Mouse (Mus musculus): ENCODE results near the gene Sh3bp2.
"Not testable (repeated sequence)": the region's sequence is repeated elsewhere in the genome, so short reads cannot be mapped to it uniquely, and the experiment has no call there.

The Sh3bp2 gene

GRCm38 (mm10) chr5:34572568-34572967 is 46.9 kb downstream of the Sh3bp2 start:
- DNase-seq (ENCODE audit: low spot score): not testable (repeated sequence)

DNA sequence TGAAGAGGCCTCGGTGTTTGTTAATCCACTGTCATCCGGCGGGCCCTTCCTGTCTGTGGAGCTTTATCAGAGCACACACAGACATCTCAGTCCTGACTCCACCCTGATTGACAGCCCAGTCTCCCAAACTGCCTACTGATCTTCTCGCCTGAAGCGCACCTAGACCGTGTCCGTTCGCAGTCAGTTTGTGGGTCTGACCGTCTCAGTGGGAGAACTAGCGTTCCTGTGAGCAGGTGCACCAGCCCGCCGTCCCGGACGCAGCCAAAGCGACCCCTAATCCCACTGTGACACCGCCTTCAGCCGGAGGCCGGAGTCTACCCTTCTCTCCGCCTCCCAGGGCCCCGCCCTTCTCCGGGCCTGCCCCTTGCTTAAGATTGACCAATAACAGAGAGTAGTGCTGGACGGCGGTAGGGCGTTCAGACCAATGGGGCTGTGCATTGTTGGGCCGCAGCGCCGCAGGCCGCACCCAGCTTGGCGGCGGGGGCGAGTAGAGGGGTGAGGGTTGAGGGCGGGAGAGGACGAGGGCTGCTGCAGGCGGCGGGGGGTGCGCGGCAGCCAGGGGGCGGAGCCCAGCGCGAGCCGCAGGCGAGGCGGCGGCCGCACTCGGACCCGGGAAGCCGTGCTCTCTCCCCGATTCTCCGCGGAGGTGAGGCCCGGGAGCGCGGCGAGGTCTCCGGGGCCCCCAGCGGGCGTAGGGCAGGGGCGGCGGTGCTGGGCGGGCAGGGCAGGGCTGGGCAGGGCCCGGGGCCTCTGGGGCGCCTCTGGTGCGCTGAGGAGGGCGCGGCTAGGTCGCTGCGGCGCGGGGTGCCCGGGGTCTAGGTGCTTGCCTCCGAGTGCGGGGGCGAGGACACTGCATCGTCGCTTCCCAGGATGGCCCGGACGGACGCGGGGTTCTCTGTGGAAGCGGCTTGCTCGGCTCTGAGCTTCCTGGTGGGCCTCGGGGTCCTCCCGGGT is 47.9 kb downstream of the Sh3bp2 start, which contains the start of gene Add1:
Gene Add1 (plus strand): TSS at position 397 of the 954 bp plus-strand sequence.
- peak; percentile 97 for DNase-seq (ENCODE audit: low spot score)

GRCm38 (mm10) chr5:34574721-34575120 is 49.1 kb downstream of the Sh3bp2 start:
- no peak for DNase-seq (ENCODE audit: low spot score)

DNA sequence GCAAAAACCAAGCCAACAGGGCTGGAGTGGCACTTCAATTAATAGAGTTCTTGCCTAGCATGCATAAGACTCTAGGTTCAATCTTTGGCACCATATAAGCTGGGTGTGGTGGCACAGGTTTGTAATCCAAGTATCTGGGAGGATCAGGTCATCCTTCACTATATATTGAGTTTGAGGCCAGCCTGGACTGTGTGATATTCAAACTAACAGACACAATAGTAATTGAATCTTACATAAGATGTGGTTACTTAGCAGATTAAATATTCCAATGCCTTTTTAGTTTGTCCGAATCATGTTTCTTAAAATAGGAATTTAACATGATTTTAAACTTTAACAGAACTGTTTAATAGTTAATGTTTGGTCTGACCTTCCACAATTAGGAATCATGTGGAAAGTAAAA is 50.6 kb downstream of the Sh3bp2 start:
- DNase-seq (ENCODE audit: low spot score): no peak

DNA sequence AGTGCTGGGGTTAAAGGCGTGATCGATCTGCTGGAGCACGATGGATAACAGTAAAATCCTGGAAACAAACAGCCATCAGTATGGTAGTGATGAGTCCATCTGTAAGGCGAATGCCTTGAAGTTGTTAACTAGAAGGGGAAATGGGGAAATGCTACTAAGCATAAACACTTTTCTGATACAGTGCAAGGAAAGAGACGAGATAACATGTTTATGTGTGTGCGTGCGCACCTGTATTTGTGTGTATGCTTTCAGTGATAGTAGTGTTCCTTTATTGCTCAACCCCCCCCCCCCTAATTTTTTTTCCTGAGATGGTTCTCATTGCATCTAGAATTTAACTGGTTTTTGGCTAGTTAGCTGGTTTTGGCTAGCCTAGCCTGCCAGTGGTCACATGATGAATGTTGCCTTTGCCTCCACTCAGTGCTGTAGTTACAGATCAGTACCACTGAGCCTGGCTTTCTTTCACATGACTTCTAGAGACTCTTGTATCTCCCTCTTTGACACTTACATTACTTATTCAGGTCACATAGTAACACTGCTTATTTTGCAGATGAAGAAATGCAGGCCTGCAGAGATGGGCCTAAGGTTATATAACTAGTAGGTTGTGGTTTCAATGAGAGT is 52.5 kb downstream of the Sh3bp2 start:
- no peak for DNase-seq (ENCODE audit: low spot score)

GRCm38 (mm10) chr5:34579377-34579776 is 53.7 kb downstream of the Sh3bp2 start:
- no peak for DNase-seq (ENCODE audit: low spot score)

DNA sequence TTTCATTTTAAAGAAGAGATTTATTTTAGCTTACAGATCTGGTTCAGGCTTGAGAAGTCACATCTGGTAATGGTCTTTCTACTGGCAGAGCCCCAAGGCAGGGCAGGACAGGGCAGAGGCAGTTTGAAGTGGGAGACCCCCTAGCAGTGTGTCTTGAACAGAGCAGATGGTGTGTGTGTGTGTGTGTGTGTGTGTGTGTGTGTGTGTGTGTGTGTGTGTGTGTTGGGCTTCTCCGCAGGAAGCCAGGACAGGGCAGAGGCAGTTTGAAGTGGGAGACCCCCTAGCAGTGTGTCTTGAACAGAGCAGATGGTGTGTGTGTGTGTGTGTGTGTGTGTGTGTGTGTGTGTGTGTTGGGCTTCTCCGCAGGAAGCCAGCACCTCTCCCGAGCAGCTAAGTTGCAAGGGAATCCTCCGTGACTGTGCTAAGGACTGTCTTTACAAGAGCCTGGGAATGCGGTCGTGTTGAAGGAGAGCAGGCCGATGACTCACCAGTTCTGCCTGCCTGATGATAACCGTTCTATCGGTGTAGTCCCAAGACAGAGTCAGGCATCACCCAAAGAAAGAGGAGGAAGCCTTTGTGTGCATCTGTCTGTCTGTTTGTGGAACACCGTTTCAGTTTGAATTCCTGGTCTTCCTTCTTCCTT is 56.2 kb downstream of the Sh3bp2 start:
- DNase-seq (ENCODE audit: low spot score): peak; percentile 51

DNA sequence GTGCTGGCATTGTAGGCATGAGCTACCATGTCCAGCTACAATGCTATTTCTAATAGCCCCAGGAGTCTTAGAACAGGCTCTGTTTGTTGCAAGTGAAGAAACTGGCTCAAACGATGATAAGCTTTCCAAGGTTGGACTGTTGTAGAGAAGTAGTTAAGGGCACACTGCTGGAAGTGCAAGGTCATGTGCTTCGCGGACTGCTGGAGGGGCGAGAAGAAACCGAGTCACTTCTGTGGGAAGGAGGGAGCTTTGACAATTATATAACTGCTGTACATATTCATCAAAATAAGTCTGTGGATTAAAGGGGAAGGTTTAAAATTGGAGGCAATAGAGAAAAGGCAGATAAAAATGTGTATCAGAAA is 56.7 kb downstream of the Sh3bp2 start:
- peak; percentile 30 for DNase-seq (ENCODE audit: low spot score)

- DNase-seq (ENCODE audit: low spot score): no peak
Observed at GRCm38 (mm10) chr5:34585216-34585615, 59.6 kb downstream of the Sh3bp2 start.

DNA sequence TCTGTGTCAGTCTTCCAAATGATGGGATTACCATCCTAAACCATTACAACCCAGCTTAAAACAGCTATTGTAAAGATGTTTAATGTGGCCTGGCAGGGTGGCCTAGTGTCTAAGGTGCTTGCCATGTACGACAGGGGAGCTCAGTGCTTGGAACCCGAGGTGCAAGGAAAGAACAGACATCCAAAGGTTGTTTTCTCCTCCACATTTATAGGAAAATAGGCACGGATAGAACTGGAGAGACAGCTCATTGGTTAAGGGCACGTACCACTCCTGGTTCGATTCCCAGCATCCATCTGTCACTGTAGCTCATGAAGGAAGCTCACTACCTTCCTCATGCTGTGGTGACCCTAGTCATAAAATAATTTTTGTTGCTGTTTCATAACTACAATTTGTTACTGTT is 62.2 kb downstream of the Sh3bp2 start:
- no peak for DNase-seq (ENCODE audit: low spot score)

DNA sequence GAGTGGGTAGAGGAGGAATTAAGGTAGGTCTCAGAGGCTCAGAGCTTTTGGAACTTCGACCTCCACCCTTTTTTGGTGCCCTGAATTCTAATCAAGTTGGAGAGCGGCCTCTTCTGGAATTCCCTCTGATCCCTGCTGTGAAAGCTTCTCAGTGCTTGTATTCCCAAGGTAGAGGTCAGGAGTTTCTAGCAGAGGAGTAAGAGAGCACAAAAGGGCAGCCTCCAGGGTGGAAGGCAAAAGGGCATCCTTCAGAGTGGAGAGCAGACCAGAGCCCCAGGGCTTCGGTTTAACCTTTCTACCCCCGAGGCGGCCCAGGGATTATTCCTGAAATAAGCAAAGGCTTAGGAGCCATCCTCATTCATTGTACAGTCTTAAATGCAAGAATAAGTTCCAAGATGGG is 64.4 kb downstream of the Sh3bp2 start:
- DNase-seq (ENCODE audit: low spot score): no peak

DNA sequence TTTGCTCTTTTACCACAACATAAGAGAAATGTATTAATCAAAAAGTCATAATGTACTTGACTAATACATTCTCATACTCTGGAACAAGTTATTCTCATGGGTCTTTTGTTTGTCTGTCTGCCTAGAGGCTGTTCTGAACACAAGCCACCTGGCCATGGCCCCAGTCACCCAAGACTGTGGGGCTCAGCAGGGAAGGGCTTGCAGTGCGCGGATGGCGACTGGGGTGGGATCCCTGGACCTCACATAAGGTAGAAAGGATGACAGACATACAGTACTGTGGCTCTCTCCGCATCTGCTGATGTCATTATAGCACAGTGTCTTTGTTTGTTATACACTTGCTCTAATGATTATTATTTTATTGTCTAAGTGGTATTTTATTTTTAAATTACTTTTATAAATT is 65.1 kb downstream of the Sh3bp2 start:
- no peak for DNase-seq (ENCODE audit: low spot score)

- no peak for DNase-seq (ENCODE audit: low spot score)
Observed at GRCm38 (mm10) chr5:34591388-34592004, 65.9 kb downstream of the Sh3bp2 start.

GRCm38 (mm10) chr5:34592224-34592623 is 66.6 kb downstream of the Sh3bp2 start:
- not testable (repeated sequence) for DNase-seq (ENCODE audit: low spot score)

DNA sequence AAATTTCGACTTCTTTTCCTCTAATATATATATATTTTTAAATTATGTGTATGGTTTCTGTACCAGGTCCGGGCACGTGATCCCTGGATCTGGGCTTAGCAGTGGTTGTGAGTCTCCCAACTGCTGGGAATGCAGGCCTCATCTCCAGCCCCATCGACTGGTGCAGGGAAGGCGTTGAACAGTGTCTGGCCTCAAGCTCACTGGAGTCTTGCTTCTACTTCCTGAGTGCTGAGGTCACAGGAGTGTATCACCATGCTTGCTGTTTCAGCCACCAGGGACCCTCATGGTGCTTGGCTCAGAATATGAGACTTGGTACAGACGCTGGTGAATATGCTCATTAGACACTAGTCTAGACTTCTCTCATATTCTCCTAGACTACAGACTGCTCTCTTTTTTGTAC is 67.0 kb downstream of the Sh3bp2 start:
- no peak for DNase-seq (ENCODE audit: low spot score)

- DNase-seq (ENCODE audit: low spot score): no peak
Observed at GRCm38 (mm10) chr5:34593202-34593727, 67.6 kb downstream of the Sh3bp2 start.

- no peak for DNase-seq (ENCODE audit: low spot score)
Observed at GRCm38 (mm10) chr5:34604576-34604975, 78.9 kb downstream of the Sh3bp2 start.

GRCm38 (mm10) chr5:34607100-34607880 is 81.7 kb downstream of the Sh3bp2 start:
- DNase-seq (ENCODE audit: low spot score): no peak

DNA sequence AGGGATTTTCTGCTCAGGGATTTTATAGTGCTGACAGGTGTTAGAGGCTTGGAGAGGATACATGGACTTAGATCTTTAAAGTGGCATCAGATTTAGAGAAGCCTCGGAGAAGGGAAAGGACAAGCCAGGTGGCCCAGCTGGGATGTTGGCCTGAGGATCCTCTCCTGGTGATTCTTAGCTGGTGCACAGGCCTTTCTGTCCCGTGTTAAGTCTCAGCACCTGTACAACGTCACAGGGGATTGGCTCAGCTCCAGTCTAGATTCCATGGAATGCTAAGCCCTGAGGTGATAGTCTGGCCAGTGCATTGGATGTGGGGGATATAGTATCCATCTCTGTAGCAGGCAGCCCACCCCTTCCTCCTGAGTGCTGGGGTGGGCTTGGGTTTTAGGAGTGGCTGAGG is 82.6 kb downstream of the Sh3bp2 start:
- no peak for DNase-seq (ENCODE audit: low spot score)

- DNase-seq (ENCODE audit: low spot score): no peak
Observed at GRCm38 (mm10) chr5:34609966-34610365, 84.3 kb downstream of the Sh3bp2 start.

Measured in ovary, adult 18-20 months (tissue).